Mouse (Mus musculus) forebrain, embryonic 13.5 days (tissue): Measurements from ENCODE around the gene Prkar1b. TPM values are rescaled to one million over a fixed set of nuclear protein-coding genes. Genes with fewer than 3 reads are reported as not detected.
A peak's percentile ranks its signal among the peaks of the same experiment; 100 is the strongest.

Source experiments
- ATAC-seq: fragments of 200-750 bp; cut with Nextera tagmentation; 2 replicates; pipeline ENCODE4 v1.8.0; 2017
- H3K27ac ChIP-seq: fragments of 300-500 bp; sonication (generic); 2 replicates; pipeline ENCODE4 v1.5.1; 2015; ENCODE audit warnings: inconsistent platforms, mild to moderate bottlenecking, moderate library complexity
- H3K27me3 ChIP-seq: fragments of 300-500 bp; sonication (generic); 2 replicates; pipeline ENCODE4 v1.6.1; 2015; ENCODE audit warnings: mild to moderate bottlenecking, inconsistent platforms
- H3K36me3 ChIP-seq: fragments of 300-500 bp; sonication (generic); 2 replicates; pipeline ENCODE4 v1.6.1; 2015; ENCODE audit warnings: mild to moderate bottlenecking, inconsistent platforms; ENCODE audit not compliant: poor library complexity, severe bottlenecking
- H3K4me1 ChIP-seq: fragments of 300-500 bp; sonication (generic); 2 replicates; pipeline ENCODE4 v1.6.1; 2015; ENCODE audit warnings: inconsistent platforms
- H3K4me2 ChIP-seq: fragments of 300-500 bp; sonication (generic); 2 replicates; pipeline ENCODE4 v1.6.1; 2015; ENCODE audit warnings: inconsistent platforms, mild to moderate bottlenecking, moderate library complexity
- H3K4me3 ChIP-seq: fragments of 300-500 bp; sonication (generic); 2 replicates; pipeline ENCODE4 v1.5.1; 2015; ENCODE audit warnings: mild to moderate bottlenecking, inconsistent platforms
- H3K9ac ChIP-seq: fragments of 300-500 bp; sonication (generic); 2 replicates; pipeline ENCODE4 v1.6.1; 2015; ENCODE audit warnings: mild to moderate bottlenecking, inconsistent platforms
- H3K9me3 ChIP-seq: fragments of 300-500 bp; sonication (generic); replicated peaks from 2 replicates; pipeline ENCODE4 v1.6.1; 2016; ENCODE audit warnings: inconsistent platforms
- WGBS: fragments of 180-500 bp; shearing (Covaris S2); methylation state at CpG from one replicate; pipeline ENCODE4 v1.1.7; 2015; 5-methylcytosine and 5-hydroxymethylcytosine counted together
- polyA plus RNA-seq: library from polyadenylated mRNA; unstranded; fragments of >200 nt; fragmentation: Nextera tagmentation; extraction: Ambion mirVana; gene quantifications from 2 replicates; pipeline ENCODE4 v1.2.1, GENCODE M21; 2015

The Prkar1b gene
- polyA plus RNA-seq, 1 experiment from 2014 or later, result 63.4 TPM

GRCm38 (mm10) chr5:139171929-139172328 is 22.1 kb upstream of the Prkar1b start:
- Histone ChIP-seq H3K27me3 (no peaks in the 10 kb centered on the region), H3K9me3 (no peaks in the 10 kb centered on the region), H3K27ac (no peak overlapping the region), H3K9ac (no peak overlapping the region), H3K4me1 (peaks cover 15% of the 10 kb centered on the region), H3K4me2 (no peak overlapping the region), H3K4me3 (no peak overlapping the region), H3K36me3 (peaks cover 88% of the 10 kb centered on the region)
- ATAC-seq, result no peak
- 90% methylated on average over 4 of the region's 4 CpGs for WGBS

GRCm38 (mm10) chr5:139167548-139167947 is 17.7 kb upstream of the Prkar1b start:
- peaks cover 92% of the 10 kb centered on the region for H3K36me3 ChIP-seq
- WGBS, result 76% methylated on average over 1 of the region's 1 CpGs
- no peak for ATAC-seq
- no peak overlapping the region for H3K27ac ChIP-seq
- H3K27me3 ChIP-seq, result no peaks in the 10 kb centered on the region
- no peaks in the 10 kb centered on the region for H3K4me1 ChIP-seq
- H3K4me2 ChIP-seq, result no peak overlapping the region
- no peak overlapping the region for H3K4me3 ChIP-seq
- H3K9ac ChIP-seq, result no peak overlapping the region
- no peaks in the 10 kb centered on the region for H3K9me3 ChIP-seq

- Histone ChIP-seq H3K4me3 (no peak overlapping the region), H3K9me3 (no peaks in the 10 kb centered on the region), H3K27me3 (no peaks in the 10 kb centered on the region), H3K4me1 (no peaks in the 10 kb centered on the region), H3K4me2 (no peak overlapping the region), H3K27ac (no peak overlapping the region), H3K36me3 (peaks cover 92% of the 10 kb centered on the region), H3K9ac (no peak overlapping the region)
- ATAC-seq, result no peak
- WGBS, result 96% methylated on average over 6 of the region's 6 CpGs
Measured at GRCm38 (mm10) chr5:139166781-139167361, 17.1 kb upstream of the Prkar1b start.

GRCm38 (mm10) chr5:139161632-139162031 is 11.8 kb upstream of the Prkar1b start:
- Histone ChIP-seq H3K4me2 (no peak overlapping the region), H3K36me3 (peaks cover 63% of the 10 kb centered on the region), H3K9me3 (no peaks in the 10 kb centered on the region), H3K27ac (no peak overlapping the region), H3K27me3 (no peaks in the 10 kb centered on the region), H3K4me1 (no peaks in the 10 kb centered on the region), H3K4me3 (no peak overlapping the region), H3K9ac (no peak overlapping the region)
- 93% methylated on average over 10 of the region's 10 CpGs for WGBS
- ATAC-seq, result no peak

GRCm38 (mm10) chr5:139160899-139161298 is 11.1 kb upstream of the Prkar1b start:
- no peaks in the 10 kb centered on the region for H3K27me3 ChIP-seq
- no peak overlapping the region for H3K27ac ChIP-seq
- H3K4me3 ChIP-seq, result no peak overlapping the region
- no peaks in the 10 kb centered on the region for H3K4me1 ChIP-seq
- 96% methylated on average over 8 of the region's 8 CpGs for WGBS
- H3K4me2 ChIP-seq, result no peak overlapping the region
- ATAC-seq, result no peak
- peaks cover 63% of the 10 kb centered on the region for H3K36me3 ChIP-seq
- no peaks in the 10 kb centered on the region for H3K9me3 ChIP-seq
- H3K9ac ChIP-seq, result no peak overlapping the region

GRCm38 (mm10) chr5:139150603-139151031 is 816 bp upstream of the Prkar1b start:
- Histone ChIP-seq H3K4me3 (peak overlapping the region; percentile 92), H3K4me2 (peak overlapping the region; percentile 98), H3K27ac (no peak overlapping the region), H3K9ac (peak overlapping the region; percentile 82), H3K27me3 (no peaks in the 10 kb centered on the region), H3K9me3 (no peaks in the 10 kb centered on the region), H3K4me1 (peaks cover 20% of the 10 kb centered on the region), H3K36me3 (peaks cover 34% of the 10 kb centered on the region)
- ATAC-seq, result no peak
- under 1% methylated on average over 45 of the region's 45 CpGs for WGBS

- H3K27me3 ChIP-seq, result no peaks in the 10 kb centered on the region
- ATAC-seq, result peak; percentile 60
- peaks cover 21% of the 10 kb centered on the region for H3K36me3 ChIP-seq
- H3K9me3 ChIP-seq, result no peaks in the 10 kb centered on the region
- WGBS, result 24% methylated on average over 11 of the region's 11 CpGs
- peak overlapping the region; percentile 92 for H3K4me3 ChIP-seq
- peak overlapping the region; percentile 98 for H3K4me2 ChIP-seq
- H3K27ac ChIP-seq, result peak overlapping the region; percentile 68
- peaks cover 20% of the 10 kb centered on the region for H3K4me1 ChIP-seq
- H3K9ac ChIP-seq, result no peak overlapping the region; the same call in 1 of the 2 replicates
Measured at GRCm38 (mm10) chr5:139149006-139149672, 662 bp downstream of the Prkar1b start.

GRCm38 (mm10) chr5:139147178-139148078 is 2.4 kb downstream of the Prkar1b start:
- H3K27me3 ChIP-seq, result no peaks in the 10 kb centered on the region
- H3K4me2 ChIP-seq, result no peak overlapping the region
- no peak overlapping the region for H3K9ac ChIP-seq
- no peak for ATAC-seq
- H3K9me3 ChIP-seq, result no peaks in the 10 kb centered on the region
- peaks cover 3% of the 10 kb centered on the region; the same call in 1 of the 2 replicates for H3K36me3 ChIP-seq
- 89% methylated on average over 14 of the region's 14 CpGs for WGBS
- H3K4me3 ChIP-seq, result no peak overlapping the region
- peak overlapping the region; percentile 40 for H3K27ac ChIP-seq
- peaks cover 20% of the 10 kb centered on the region for H3K4me1 ChIP-seq

- H3K4me1 ChIP-seq, result peaks cover 16% of the 10 kb centered on the region
- peak overlapping the region; percentile 40 for H3K27ac ChIP-seq
- H3K27me3 ChIP-seq, result no peaks in the 10 kb centered on the region
- 91% methylated on average over 11 of the region's 11 CpGs for WGBS
- no peak overlapping the region for H3K9ac ChIP-seq
- no peaks in the 10 kb centered on the region for H3K36me3 ChIP-seq
- ATAC-seq, result no peak
- no peaks in the 10 kb centered on the region for H3K9me3 ChIP-seq
- H3K4me3 ChIP-seq, result no peak overlapping the region
- no peak overlapping the region for H3K4me2 ChIP-seq
Measured at GRCm38 (mm10) chr5:139146476-139147075, 3.2 kb downstream of the Prkar1b start.

- no peaks in the 10 kb centered on the region for H3K9me3 ChIP-seq
- no peak for ATAC-seq
- H3K4me3 ChIP-seq, result no peak overlapping the region
- peaks cover 12% of the 10 kb centered on the region for H3K4me1 ChIP-seq
- WGBS, result 81% methylated on average over 4 of the region's 4 CpGs
- H3K27ac ChIP-seq, result no peak overlapping the region
- no peaks in the 10 kb centered on the region for H3K36me3 ChIP-seq
- no peak overlapping the region for H3K9ac ChIP-seq
- no peak overlapping the region for H3K4me2 ChIP-seq
- H3K27me3 ChIP-seq, result no peaks in the 10 kb centered on the region
Measured at GRCm38 (mm10) chr5:139145726-139146125, 4.1 kb downstream of the Prkar1b start.

GRCm38 (mm10) chr5:139143890-139144289 is 5.9 kb downstream of the Prkar1b start:
- no peak for ATAC-seq
- WGBS, result 81% methylated on average over 3 of the region's 3 CpGs
- H3K9me3 ChIP-seq, result no peaks in the 10 kb centered on the region
- no peak overlapping the region for H3K9ac ChIP-seq
- no peaks in the 10 kb centered on the region for H3K36me3 ChIP-seq
- no peaks in the 10 kb centered on the region for H3K27me3 ChIP-seq
- H3K27ac ChIP-seq, result no peak overlapping the region
- H3K4me1 ChIP-seq, result peaks cover 5% of the 10 kb centered on the region
- no peak overlapping the region for H3K4me3 ChIP-seq
- no peak overlapping the region for H3K4me2 ChIP-seq

- Histone ChIP-seq H3K36me3 (no peaks in the 10 kb centered on the region), H3K27me3 (no peaks in the 10 kb centered on the region), H3K9me3 (no peaks in the 10 kb centered on the region), H3K27ac (no peak overlapping the region), H3K4me2 (no peak overlapping the region), H3K4me3 (no peak overlapping the region), H3K4me1 (peaks cover 15% of the 10 kb centered on the region), H3K9ac (no peak overlapping the region)
- no peak for ATAC-seq
- WGBS, result 71% methylated on average over 5 of the region's 5 CpGs
Measured at GRCm38 (mm10) chr5:139141326-139141725, 8.5 kb downstream of the Prkar1b start.
